Mouse (Mus musculus) CD4-positive naive resting alpha-beta T cell, adult 57 days (primary cell): Measurements from ENCODE around the gene Ppp1r35. TPM values are rescaled to one million over a fixed set of nuclear protein-coding genes. Genes with fewer than 3 reads are reported as not detected.

Experiments used
- total RNA-seq: library from RNA; stranded (reverse); gene quantifications from one replicate; pipeline ENCODE4 v1.2.4, GENCODE M21; 2023

The Ppp1r35 gene
- total RNA-seq, result 23.3 TPM

DNA sequence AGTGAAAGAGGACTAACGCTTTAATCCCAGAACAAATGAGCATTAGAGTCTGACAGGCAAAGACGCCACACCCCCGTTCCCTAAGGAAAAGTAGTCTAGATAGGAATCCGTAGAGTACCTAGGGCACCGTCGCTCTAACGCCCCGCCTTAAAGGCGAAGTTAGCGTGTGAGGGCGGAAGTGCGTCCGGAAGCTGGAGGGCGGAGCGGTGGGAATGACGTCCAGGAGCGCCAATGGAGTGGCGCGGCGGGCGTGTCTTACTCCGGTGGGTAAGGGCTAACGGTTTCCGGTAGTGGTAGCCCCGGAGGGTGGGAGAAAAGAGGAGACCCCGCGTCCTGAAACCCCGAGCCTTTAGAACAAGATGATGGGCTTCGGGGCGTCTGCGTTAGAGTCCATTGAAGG, at the start of gene Ppp1r35:
Gene Ppp1r35, plus strand, starts transcription at position 215 of the 400 bp plus-strand sequence.

DNA sequence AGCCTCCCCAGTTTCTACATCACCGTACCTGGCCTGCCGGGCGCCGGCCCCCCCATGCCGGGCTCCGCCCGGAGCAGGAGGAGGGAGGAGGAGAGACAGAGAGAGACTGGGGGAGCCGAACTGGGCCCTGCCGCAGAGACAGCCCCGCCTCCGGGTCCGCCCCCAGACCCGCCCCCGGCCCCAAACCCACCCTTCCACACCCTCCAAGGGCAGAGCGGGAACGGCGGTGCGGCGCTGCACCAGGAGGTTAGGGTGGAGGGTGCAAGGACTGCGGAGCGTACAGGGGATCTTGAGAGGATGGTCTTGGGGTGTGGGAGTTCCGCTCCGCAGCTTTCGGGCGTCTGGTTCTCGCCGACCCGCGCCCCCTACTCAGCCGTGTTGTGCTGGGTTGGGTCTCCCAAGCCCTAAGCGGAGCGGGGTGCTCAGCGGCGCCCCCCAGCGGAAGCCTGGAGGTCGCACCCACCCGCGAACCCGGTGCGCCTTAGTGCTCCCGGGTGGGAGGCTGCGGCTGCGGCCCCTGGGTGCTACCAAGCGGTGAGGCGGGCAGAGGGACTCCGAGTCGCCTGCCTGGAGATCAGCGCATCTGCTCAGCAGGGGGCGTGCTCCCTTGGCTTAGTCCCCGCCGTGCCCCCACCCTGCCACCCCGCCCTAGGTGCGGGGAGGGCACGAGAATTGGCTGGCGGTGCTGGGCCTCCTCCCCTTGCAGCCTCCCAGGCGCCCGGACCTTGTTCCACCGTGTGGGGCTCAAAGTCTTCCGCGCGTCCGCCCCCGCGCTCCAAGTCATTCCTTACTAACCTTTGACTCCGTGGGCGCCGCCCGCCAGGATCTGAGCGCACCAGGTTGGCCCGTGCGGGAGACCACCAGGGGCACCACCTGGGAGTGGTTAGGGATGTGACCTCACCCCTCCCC, 37.4 kb upstream of the Ppp1r35 start, which contains the start of gene Nyap1:
Gene Nyap1, minus strand, starts transcription at position 585 of the 909 bp plus-strand sequence.

GRCm38 (mm10) chr5:137745214-137746171, 33.2 kb upstream of the Ppp1r35 start, which contains the start of gene Tsc22d4:
Gene Tsc22d4 (plus strand): TSS chr5:137745730.

DNA sequence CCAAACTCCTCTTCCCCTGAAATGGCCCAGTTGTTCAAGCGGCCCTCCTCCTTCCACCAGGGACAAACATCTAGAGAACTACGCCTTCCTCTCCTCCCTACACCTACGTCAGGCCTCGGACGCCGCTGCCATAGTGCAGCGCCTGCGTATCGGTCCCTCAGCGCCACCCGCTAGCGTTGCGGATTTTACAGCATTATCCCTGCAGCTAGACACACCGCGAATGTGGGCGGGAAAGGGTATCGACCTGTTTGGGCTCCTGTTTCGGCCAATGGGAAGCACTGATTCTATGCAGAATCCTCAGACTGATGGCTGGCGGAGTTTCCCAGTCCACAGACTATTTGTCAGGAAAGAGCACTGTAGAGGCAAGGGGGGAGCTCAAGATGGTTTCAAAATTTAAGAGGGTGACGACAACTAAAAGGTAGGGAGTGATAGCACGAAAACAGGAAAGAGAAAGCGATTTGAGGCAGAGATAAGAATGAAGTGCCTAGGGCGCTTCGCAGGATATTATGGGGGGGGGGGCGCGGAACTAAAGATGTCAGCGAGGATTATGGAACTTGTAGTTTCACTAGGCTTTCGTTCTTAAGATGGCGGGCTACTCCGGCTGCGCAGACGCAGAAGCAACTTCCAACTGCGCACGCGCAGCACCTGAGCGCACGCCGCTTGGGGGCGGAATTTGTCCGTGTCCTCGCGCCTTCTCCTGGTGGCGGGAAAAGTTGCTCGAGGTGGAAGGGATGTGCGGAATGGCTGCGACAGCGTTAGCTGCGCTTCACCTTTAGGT, 8.7 kb downstream of the Ppp1r35 start, which contains the start of the genes Mepce and Zcwpw1:
Gene Mepce, minus strand, starts transcription at position 505 of the 778 bp plus-strand sequence.
Gene Zcwpw1, plus strand, starts transcription at position 648 of the 778 bp plus-strand sequence.

Other genes with a start within 250 kb of the Ppp1r35 start
- not detected for gene Epo, start 245.6 kb upstream of the Ppp1r35 start, total RNA-seq
- gene Gnb2, start 245.3 kb upstream of the Ppp1r35 start, total RNA-seq, result 306 TPM
- not detected for gene Actl6b, start 225.3 kb upstream of the Ppp1r35 start, total RNA-seq
- not detected for gene Tfr2, start 209.0 kb upstream of the Ppp1r35 start, total RNA-seq
- gene Mospd3, start 177.8 kb upstream of the Ppp1r35 start, total RNA-seq, result 40.9 TPM
- gene Pcolce, start 165.1 kb upstream of the Ppp1r35 start, total RNA-seq, result 1.8 TPM
- 0.53 TPM for gene Fbxo24, start 149.8 kb upstream of the Ppp1r35 start, total RNA-seq
- gene Lrch4, start 149.7 kb upstream of the Ppp1r35 start, total RNA-seq, result 208 TPM
- 63.8 TPM for gene Gm20605, start 149.7 kb upstream of the Ppp1r35 start, total RNA-seq
- gene Sap25, start 137.5 kb upstream of the Ppp1r35 start, total RNA-seq, result 111 TPM
- not detected for gene Irs3, start 133.1 kb upstream of the Ppp1r35 start, total RNA-seq
- 33.8 TPM for gene Agfg2, start 94.1 kb upstream of the Ppp1r35 start, total RNA-seq
- gene Nyap1, start 37.2 kb upstream of the Ppp1r35 start, total RNA-seq, result 1.7 TPM
- 231 TPM for gene Tsc22d4, start 33.1 kb upstream of the Ppp1r35 start, total RNA-seq
- gene Mepce, start 8.8 kb downstream of the Ppp1r35 start, total RNA-seq, result 168 TPM
- gene Zcwpw1, start 8.9 kb downstream of the Ppp1r35 start, total RNA-seq, result 15.1 TPM
- gene Pilra, start 57.4 kb downstream of the Ppp1r35 start, total RNA-seq, result 5.1 TPM
- 2.1 TPM for gene Pilrb1, start 79.3 kb downstream of the Ppp1r35 start, total RNA-seq
- gene Pilrb2, start 93.0 kb downstream of the Ppp1r35 start, total RNA-seq, result 1.7 TPM
- not detected for gene Cyp3a13, start 142.8 kb downstream of the Ppp1r35 start, total RNA-seq
- gene Gjc3, start 184.2 kb downstream of the Ppp1r35 start, total RNA-seq, result not detected
- not detected for gene Azgp1, start 202.7 kb downstream of the Ppp1r35 start, total RNA-seq
- gene Smok3a, start 242.4 kb downstream of the Ppp1r35 start, total RNA-seq, result not detected
- gene Smok3b, start 242.6 kb downstream of the Ppp1r35 start, total RNA-seq, result not detected